Mouse (Mus musculus) MEL (cell line): ENCODE results near the gene Lsamp. TPM values are rescaled to one million over a fixed set of nuclear protein-coding genes. Genes with fewer than 3 reads are reported as not detected.

Experiments
- DNase-seq: peaks from one replicate; pipeline ENCODE4 v3.0.0; 2011; ENCODE audit warnings: low read depth, low spot score
- H3K27ac ChIP-seq: 2 replicates; pipeline ENCODE4 v1.5.1; 2012; ENCODE audit warnings: low read depth, mild to moderate bottlenecking, control low read depth, low read length, moderate library complexity; ENCODE audit not compliant: control insufficient read depth
- H3K27me3 ChIP-seq, 2 experiments: fragments of 150-350 bp in 1 of 2; sonication (generic) in 1 of 2; 2 replicates each; pipeline ENCODE4 v1.6.1; 2012; ENCODE audit warnings: low read length in 2 of 2, mild to moderate bottlenecking in 2 of 2, improper control_type of control experiment in 1 of 2, moderate library complexity in 1 of 2; ENCODE audit not compliant: insufficient read depth in 2 of 2, control insufficient read depth in 1 of 2
- H3K36me3 ChIP-seq, 2 experiments: 2 replicates each; pipeline ENCODE4 v1.6.1; 2012 to 2014; ENCODE audit warnings: low read length in 2 of 2, improper control_type of control experiment in 1 of 2, inconsistent platforms in 1 of 2, mild to moderate bottlenecking in 1 of 2; ENCODE audit not compliant: insufficient read depth in 2 of 2, control insufficient read depth in 1 of 2
- H3K4me1 ChIP-seq, 2 experiments: fragments of 150-350 bp in 1 of 2; sonication (generic) in 1 of 2; 2 replicates each; pipeline ENCODE4 v1.6.1; 2012; ENCODE audit warnings: low read length in 2 of 2, improper control_type of control experiment in 1 of 2, mild to moderate bottlenecking in 1 of 2; ENCODE audit not compliant: insufficient read depth in 2 of 2, control insufficient read depth in 1 of 2
- H3K4me3 ChIP-seq, 2 experiments: fragments of 150-350 bp in 1 of 2; sonication (generic) in 1 of 2; 2 replicates each; pipeline ENCODE4 v1.5.1; 2012; ENCODE audit warnings: low read depth in 2 of 2, low read length in 2 of 2, mild to moderate bottlenecking in 2 of 2, moderate library complexity in 2 of 2, control low read depth in 1 of 2, improper control_type of control experiment in 1 of 2; ENCODE audit not compliant: control insufficient read depth in 1 of 2, insufficient read depth in 1 of 2
- H3K79me2 ChIP-seq: 2 replicates; pipeline ENCODE4 v1.6.1; 2012; ENCODE audit warnings: mild to moderate bottlenecking, low read length, moderate library complexity; ENCODE audit not compliant: control insufficient read depth, poor library complexity, insufficient read depth
- H3K9ac ChIP-seq: 2 replicates; pipeline ENCODE4 v1.6.1; 2012; ENCODE audit warnings: low read depth, mild to moderate bottlenecking, control low read depth, low read length, moderate library complexity; ENCODE audit not compliant: control insufficient read depth, poor library complexity, severe bottlenecking
- H3K9me3 ChIP-seq: fragments of 150-350 bp; sonication (generic); replicated peaks from 2 replicates; pipeline ENCODE4 v1.6.1; 2012; ENCODE audit warnings: mild to moderate bottlenecking, low read length, improper control_type of control experiment, moderate library complexity; ENCODE audit not compliant: insufficient read depth
- CHD2 ChIP-seq: IDR thresholded peaks from 2 replicates; pipeline ENCODE4 v1.6.1; 2011; ENCODE audit warnings: low read length, improper control_type of control experiment
- EP300 ChIP-seq, 2 experiments: IDR thresholded peaks; 2 replicates each; pipeline ENCODE4 v1.6.1; 2011; ENCODE audit warnings: improper control_type of control experiment in 2 of 2, low read length in 2 of 2, low read depth in 1 of 2, mild to moderate bottlenecking in 1 of 2
- GABPA ChIP-seq: IDR thresholded peaks from 2 replicates; pipeline ENCODE4 v1.6.1; 2012; ENCODE audit warnings: low read depth, mild to moderate bottlenecking, inconsistent platforms, low read length, improper control_type of control experiment, moderate library complexity
- JUND ChIP-seq: IDR thresholded peaks from 2 replicates; pipeline ENCODE4 v1.6.1; 2011; ENCODE audit warnings: low read depth, mild to moderate bottlenecking, improper control_type of control experiment, low read length
- MAFK ChIP-seq: IDR thresholded peaks from 2 replicates; pipeline ENCODE4 v1.6.1; 2011; ENCODE audit warnings: low read depth, mild to moderate bottlenecking, low read length, improper control_type of control experiment, borderline replicate concordance
- MAX ChIP-seq: IDR thresholded peaks from 2 replicates; pipeline ENCODE4 v1.6.1; 2011; ENCODE audit warnings: low read length, improper control_type of control experiment
- MAZ ChIP-seq: IDR thresholded peaks from 2 replicates; pipeline ENCODE4 v1.6.1; 2012; ENCODE audit warnings: low read depth, mild to moderate bottlenecking, inconsistent platforms, low read length, improper control_type of control experiment
- MYB ChIP-seq: IDR thresholded peaks from 2 replicates; pipeline ENCODE4 v1.6.1; 2011; ENCODE audit warnings: mild to moderate bottlenecking, low read depth, low read length, improper control_type of control experiment
- MYC ChIP-seq: IDR thresholded peaks from 2 replicates; pipeline ENCODE4 v1.6.1; 2011; ENCODE audit warnings: low read depth, mild to moderate bottlenecking, low read length, improper control_type of control experiment, moderate library complexity
- NRF1 ChIP-seq: IDR thresholded peaks from 2 replicates; pipeline ENCODE4 v1.6.1; 2014; ENCODE audit warnings: low read depth, mild to moderate bottlenecking, inconsistent platforms, low read length, improper control_type of control experiment, moderate library complexity; ENCODE audit not compliant: poor library complexity, insufficient read depth, severe bottlenecking
- POLR2A ChIP-seq, 2 experiments: IDR thresholded peaks; 2 replicates each; pipeline ENCODE4 v1.6.1; 2011 to 2012; ENCODE audit warnings: low read length in 2 of 2, mild to moderate bottlenecking in 2 of 2, control low read depth in 1 of 2, improper control_type of control experiment in 1 of 2, low read depth in 1 of 2, moderate library complexity in 1 of 2; ENCODE audit not compliant: control insufficient read depth in 1 of 2, insufficient read depth in 1 of 2, poor library complexity in 1 of 2
- POLR2AphosphoS2 ChIP-seq: IDR thresholded peaks from 2 replicates; pipeline ENCODE4 v1.6.1; 2011; ENCODE audit warnings: low read length, improper control_type of control experiment
- POLR2AphosphoS5 ChIP-seq: IDR thresholded peaks from 2 replicates; pipeline ENCODE4 v1.6.1; 2012; ENCODE audit warnings: low read depth, borderline replicate concordance, mild to moderate bottlenecking, inconsistent platforms, low read length, moderate library complexity, mixed read lengths
- TCF12 ChIP-seq: IDR thresholded peaks from 2 replicates; pipeline ENCODE4 v1.6.1; 2014; ENCODE audit warnings: low read depth, mild to moderate bottlenecking, inconsistent platforms, low read length, improper control_type of control experiment, moderate library complexity
- UBTF ChIP-seq: IDR thresholded peaks from 2 replicates; pipeline ENCODE4 v1.6.1; 2012; ENCODE audit warnings: low read depth, mild to moderate bottlenecking, inconsistent platforms, low read length, improper control_type of control experiment, moderate library complexity, borderline replicate concordance; ENCODE audit not compliant: insufficient read depth
- USF2 ChIP-seq, 2 experiments: IDR thresholded peaks; 2 replicates each; pipeline ENCODE4 v1.6.1; 2011 to 2012; ENCODE audit warnings: improper control_type of control experiment in 2 of 2, low read length in 2 of 2, borderline replicate concordance in 1 of 2, inconsistent platforms in 1 of 2, low read depth in 1 of 2, mild to moderate bottlenecking in 1 of 2; ENCODE audit not compliant: insufficient read depth in 1 of 2
- ZMIZ1 ChIP-seq: IDR thresholded peaks from 2 replicates; pipeline ENCODE4 v1.6.1; 2012; ENCODE audit warnings: low read depth, mild to moderate bottlenecking, inconsistent platforms, low read length, improper control_type of control experiment, moderate library complexity
- polyA plus RNA-seq, 2 experiments: library from polyadenylated mRNA; stranded (reverse) in 1 of 2; unstranded in 1 of 2; fragments of >175 nt in 1 of 2; fragments of >200 nt in 1 of 2; gene quantifications; 2 replicates each; pipeline versions ENCODE4 v1.2.1 to v1.2.4; 2012; ENCODE audit warnings: low replicate concordance in 2 of 2, low read depth in 1 of 2; ENCODE audit not compliant: insufficient read length in 2 of 2, insufficient read depth in 1 of 2, missing spikeins in 1 of 2
- total RNA-seq: library from RNA; depleted of rRNA; stranded (reverse); fragments of 300-350 nt; gene quantifications from 2 replicates; pipeline ENCODE4 v1.2.3, GENCODE M21; 2012

The Lsamp gene
- total and polyA plus RNA-seq, 3 experiments = 0.42 TPM; not detected in 2

DNA sequence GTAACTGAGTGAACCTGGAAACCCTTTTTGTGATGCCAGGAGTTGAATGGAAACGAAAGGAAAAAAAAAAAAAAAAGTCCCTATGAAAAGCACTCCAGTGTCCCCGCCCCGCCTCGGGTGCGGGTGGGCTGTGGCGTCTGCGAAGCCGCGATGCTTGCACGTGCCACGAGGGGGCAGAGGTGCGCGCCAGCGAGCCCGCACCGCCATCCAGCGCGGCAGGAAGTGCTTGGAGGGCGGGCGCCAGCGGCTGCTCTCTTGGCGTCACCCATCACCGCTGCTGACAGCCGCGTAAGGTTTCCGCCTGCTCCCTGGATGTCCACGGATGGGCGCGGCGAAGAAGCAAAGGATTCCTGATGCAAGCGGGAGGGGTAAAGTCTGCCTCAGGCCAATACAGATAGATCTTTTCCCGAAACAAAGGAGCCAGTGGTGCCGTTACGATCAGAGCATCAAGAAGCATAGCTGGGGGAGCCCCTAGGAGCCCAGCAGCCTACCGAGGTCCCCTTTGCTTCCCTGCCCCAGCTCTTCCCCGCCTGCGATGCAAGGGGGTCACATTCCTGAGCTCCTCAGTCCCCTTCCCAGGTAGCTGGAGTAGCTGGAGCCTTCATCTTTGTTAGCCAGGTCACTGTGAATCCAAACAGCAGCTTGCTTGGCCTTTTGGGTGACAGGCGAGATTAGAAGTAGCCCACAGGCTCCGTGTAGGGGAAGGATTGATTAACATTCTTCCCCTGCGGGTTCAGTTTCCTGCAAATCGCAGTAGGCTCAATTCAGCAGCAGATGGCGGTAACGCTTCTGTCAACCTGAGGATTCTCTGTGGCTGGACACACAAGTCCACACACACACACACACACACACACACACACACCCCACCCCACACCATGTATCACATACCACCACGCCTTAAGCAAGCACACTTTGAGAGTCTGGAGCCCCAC, 2206.2 kb downstream of the Lsamp start:
- Histone ChIP-seq H3K79me2 (no peaks in the 10 kb centered on the region), H3K4me1 (no peaks in the 10 kb centered on the region), H3K36me3 (no peaks in the 10 kb centered on the region), H3K4me3 (no peak overlapping the region), H3K9me3 (no peaks in the 10 kb centered on the region), H3K9ac (no peak overlapping the region), H3K27ac (no peak overlapping the region), H3K27me3 (no peaks in the 10 kb centered on the region)
- DNase-seq = no peak
- TF ChIP-seq TCF12 (no peak), GABPA (no peak), MYC (no peak), ZMIZ1 (no peak), POLR2AphosphoS5 (no peak), MAX (no peak), CHD2 (no peak), MAFK (no peak), JUND (no peak), POLR2AphosphoS2 (no peak), MYB (no peak), USF2 (IDR thresholded peaks at IDR 0.05; ENCODE audit: borderline replicate concordance in 1 of 2, insufficient read depth in 1 of 2, low read depth in 1 of 2, low read length in 2 of 2) (no peak), NRF1 (no peak), UBTF (no peak), EP300 (IDR thresholded peaks at IDR 0.05; ENCODE audit: low read depth in 1 of 2, low read length in 2 of 2) (no peak), MAZ (no peak), POLR2A (IDR thresholded peaks at IDR 0.05; ENCODE audit: control insufficient read depth in 1 of 2, insufficient read depth in 1 of 2, low read depth in 1 of 2, low read length in 2 of 2, poor library complexity in 1 of 2) (no peak)
